Mouse (Mus musculus) stomach, postnatal 0 days (tissue): ENCODE measurements at regions not wholly inside any gene's neighbourhood (a gene's known extent, or its start where the extent isn't known, plus 50 kb on each side); places are given as distances from the start of the nearest gene placed in this dataset.

Source experiments
- CTCF ChIP-seq: IDR thresholded peaks from 2 replicates; pipeline ENCODE4 v1.5.1; 2016; ENCODE audit warnings: antibody characterized with exemption, low read depth, mild to moderate bottlenecking, moderate library complexity
- EP300 ChIP-seq: optimal IDR thresholded peaks from 2 replicates; pipeline ENCODE3; 2016; ENCODE audit warnings: antibody characterized with exemption

- TF ChIP-seq EP300: no peak
- TF ChIP-seq CTCF: no peak
Measured at GRCm38 (mm10) chr6:35592234-35592633, 52.5 kb upstream of the Mtpn start.
